Mouse (Mus musculus): ENCODE results near the gene Mgat5. TPM values are rescaled to one million over a fixed set of nuclear protein-coding genes. Genes with fewer than 3 reads are reported as not detected.

Mgat5 gene
- total RNA-seq, 2 experiments from 2014 or later: 51.7 to 52.0 TPM

DNA sequence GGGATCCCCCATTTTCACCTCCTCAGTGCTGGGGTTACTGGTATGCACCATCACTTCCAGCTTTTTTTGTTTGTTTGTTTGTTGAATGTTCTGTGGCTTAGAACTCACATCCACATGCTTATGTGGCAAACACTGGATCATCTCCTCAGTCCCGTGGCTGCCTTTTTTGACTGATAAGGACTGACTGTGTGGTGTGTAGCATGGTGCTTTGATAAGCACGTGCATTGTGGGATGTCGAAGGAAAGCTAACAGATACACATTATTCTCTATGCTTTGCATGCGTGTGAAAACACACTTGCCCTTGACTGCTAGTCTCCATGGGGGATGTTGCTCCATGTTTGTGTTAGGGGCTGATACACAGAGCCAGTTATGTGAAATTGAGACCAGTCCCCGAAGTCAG, 164.7 kb downstream of the Mgat5 start:
- no peak for DNase-seq (ENCODE audit: extremely low spot score in 1 of 2, low spot score in 1 of 2)

DNA sequence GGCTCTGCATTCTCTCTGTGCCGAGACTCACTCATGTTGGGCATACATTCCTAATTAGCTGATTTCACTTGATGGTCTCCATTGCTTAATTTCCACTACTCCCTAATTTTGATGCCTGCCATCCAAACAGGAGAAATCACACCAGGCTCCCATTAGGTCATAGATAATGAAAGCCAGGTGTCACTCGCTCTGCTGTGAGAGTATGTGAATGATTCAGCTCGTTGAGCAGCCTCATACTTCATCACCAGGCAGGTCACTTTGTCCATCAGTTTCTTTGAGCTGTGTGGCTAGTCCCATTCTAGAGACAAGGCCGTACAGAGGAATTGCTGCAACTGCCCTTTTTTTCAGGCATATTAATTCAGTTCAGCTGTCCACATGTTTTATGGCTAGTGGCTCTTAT, 167.3 kb downstream of the Mgat5 start:
- no peak for DNase-seq (ENCODE audit: extremely low spot score in 1 of 2, low spot score in 1 of 2)

DNA sequence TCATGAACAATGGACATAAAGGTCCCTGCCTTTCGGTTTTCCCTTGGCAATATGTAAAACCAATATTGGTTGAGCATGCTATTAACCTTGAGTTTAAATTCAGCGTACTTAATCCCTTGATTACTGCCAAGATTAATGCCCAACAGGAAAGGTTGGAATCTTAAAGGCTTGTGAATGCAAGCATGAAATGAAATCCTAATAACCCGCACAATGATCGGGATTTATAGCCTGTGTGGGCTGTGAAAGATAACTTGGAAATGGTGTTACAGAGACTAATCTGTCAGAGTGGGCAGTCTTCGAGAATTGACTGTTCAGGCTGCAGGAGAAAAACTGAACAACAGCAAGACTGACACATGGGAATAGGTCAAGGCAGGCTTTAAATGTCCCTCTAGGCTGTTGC, 168.7 kb downstream of the Mgat5 start:
- no peak for DNase-seq (ENCODE audit: extremely low spot score in 1 of 2, low spot score in 1 of 2)

DNA sequence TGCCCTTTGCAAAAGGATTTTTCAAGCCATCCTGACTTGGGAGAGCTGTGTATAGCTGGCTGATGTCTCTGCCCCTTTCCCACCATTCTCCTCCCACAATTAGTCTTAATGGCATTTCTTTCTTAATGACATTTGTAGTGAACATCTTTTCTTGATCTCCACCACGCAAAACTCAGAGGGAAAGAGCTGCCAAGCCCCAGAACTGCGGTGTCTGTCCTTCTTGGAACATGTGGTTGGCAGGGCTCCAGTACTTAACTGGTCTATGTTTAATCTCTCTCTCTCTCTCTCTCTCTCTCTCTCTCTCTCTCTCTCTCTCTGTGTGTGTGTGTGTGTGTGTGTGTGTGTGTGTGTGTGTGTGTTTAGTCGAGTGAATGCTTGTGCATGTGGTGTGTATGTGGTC, 169.3 kb downstream of the Mgat5 start:
- DNase-seq (ENCODE audit: extremely low spot score in 1 of 2, low spot score in 1 of 2): no peak

DNA sequence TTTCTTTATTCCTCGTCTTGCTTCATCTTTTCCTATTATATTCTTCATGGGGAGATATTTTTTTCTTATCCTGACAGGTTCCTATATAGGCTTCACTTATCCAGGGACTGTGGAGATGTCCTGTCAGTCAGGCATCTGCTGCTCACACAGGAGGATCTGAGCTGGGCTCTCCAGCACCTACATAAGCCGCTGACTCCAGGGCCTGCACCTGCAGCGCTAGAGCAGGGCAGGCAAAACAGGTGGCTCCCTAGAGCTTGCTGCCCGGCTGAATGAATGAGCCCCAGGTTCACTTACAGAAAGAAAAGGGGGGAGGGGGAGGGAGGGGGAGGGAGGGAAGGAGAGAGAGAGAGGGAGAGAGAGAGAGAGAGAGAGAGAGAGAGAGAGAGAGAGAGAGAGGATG, 175.3 kb downstream of the Mgat5 start:
- no peak for DNase-seq (ENCODE audit: extremely low spot score in 1 of 2, low spot score in 1 of 2)

DNA sequence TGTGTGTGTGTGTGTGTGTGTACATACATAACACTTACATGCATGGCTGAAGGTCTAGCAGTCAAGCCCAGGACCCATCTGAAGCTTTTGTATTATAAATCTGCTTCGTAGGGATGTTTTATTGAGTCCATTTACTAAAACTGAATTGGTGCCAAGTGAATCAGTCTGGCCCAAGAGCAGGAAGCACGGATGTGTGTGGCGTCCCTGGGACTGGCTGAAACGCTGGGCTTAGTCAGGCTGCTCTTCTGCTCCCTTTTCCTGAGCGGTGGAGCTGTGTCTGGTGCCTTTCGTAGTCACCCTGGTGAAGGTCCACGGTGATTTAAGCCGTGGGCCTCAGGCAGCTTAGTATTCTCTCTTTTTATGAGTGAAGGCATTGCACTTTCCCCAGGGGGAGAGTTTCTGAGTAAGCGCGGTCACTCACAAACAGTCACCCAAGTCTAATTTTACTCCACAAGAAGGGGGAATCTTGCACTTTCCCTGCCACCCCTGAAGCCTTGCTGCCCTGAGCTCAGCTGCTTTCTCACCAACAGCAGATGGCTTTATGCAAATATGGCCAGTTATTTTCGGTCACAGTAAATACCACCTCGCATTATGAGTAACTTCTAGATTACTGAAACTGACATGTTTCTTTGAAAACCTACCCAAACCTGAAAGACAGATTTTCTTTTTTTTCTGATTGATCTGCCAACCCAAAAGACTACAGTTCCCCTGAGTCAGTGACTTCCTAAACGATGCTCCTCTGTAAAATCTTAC, 176.1 kb downstream of the Mgat5 start:
- no peak for DNase-seq (ENCODE audit: extremely low spot score in 1 of 2, low spot score in 1 of 2)

DNA sequence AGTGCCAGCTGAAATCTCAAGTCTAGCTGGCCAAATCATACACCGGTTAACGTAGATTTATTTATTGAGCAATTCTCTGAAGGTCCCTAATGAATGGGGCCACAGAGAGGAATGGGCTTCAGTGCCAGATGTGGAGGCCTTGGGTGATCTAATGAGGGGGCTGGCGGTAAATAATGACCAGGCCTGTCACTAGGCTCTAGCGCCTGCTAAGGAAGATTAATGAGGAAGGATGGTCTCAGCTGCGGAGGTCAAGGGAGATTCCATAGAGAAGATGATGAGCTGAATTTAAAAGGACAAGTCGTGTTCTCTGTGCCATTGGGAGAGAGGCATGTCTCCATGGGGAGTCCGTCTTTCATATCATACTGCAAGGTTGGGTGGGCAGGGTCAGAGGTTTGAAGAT, 178.3 kb downstream of the Mgat5 start:
- no peak for DNase-seq (ENCODE audit: extremely low spot score in 1 of 2, low spot score in 1 of 2)

DNA sequence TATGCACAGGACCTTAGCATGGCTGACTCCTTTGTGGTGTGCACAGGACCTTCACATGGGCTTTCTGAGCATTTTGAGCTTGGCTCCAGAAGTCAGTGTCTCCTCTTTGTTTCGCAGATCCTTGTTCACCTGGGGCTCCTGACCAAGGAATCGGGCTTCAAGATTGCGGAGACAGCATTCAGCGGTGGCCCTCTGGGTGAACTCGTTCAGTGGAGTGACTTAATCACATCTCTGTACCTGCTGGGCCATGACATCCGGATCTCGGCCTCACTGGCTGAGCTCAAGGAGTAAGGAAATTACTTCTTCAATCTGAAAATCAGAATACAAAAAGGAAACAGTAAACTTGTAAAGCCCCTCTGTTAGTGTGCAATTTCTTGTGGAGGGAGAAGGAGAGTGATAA, 182.4 kb downstream of the Mgat5 start:
- no peak for DNase-seq (ENCODE audit: extremely low spot score in 1 of 2, low spot score in 1 of 2)

DNA sequence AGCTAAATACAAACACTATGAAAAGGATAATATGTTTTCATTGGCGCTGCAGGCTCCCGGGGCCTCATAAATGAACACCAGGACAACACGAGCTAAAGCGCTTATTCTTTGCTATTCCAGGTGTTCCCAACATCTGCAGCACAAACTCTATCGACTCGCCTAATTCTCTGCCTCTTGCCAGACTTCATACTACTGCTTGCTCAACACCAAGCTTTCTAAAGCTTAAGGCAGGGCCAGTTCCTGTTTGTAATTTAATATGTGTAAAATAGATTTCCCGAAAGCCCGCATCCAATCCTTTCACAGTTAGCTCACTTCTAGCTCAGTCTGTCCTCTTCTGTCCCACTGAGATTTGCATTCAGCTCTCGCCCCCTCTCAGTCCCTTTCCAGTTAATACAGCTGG, 182.8 kb downstream of the Mgat5 start:
- DNase-seq (ENCODE audit: extremely low spot score in 1 of 2, low spot score in 1 of 2): no peak

DNA sequence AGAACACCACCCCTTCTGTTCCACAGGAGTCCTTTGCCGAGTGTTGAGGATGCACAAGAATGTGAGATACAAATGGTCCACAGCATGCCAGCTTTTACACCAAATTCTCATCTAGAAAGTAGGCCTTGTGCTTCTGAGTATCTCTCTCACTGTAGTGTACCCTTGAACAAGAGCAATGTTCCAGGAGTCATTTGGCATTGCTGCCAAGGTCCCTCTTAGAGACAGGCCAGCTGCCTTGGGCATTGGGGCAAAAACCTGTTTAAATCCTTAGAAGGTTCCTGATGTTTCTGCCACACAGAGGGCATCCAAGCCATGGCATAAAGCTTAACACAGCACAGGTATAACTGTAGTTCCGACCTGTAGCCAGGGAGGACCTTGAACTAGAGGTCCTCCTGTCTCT, 189.9 kb downstream of the Mgat5 start:
- no peak for DNase-seq (ENCODE audit: extremely low spot score in 1 of 2, low spot score in 1 of 2)

DNA sequence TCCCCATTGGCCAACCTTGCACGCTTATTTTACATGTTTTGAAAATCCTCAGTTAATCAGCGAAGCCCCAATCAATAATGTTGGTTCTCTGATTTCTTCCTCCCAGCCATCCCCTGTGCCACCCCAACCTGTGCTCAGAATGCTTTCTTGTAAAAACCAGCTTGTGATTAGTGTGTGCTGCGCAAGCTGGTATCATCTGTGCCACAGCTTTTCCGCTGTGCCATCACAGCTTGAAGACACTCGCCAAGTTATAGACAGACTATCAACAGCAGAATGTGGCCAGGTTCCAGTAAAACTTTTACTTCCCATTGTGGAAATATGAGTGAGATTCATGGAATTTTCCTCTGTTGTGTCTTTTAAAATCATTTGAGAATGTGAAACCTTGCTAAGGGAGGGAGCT, 190.9 kb downstream of the Mgat5 start:
- DNase-seq (ENCODE audit: extremely low spot score in 1 of 2, low spot score in 1 of 2): no peak

DNA sequence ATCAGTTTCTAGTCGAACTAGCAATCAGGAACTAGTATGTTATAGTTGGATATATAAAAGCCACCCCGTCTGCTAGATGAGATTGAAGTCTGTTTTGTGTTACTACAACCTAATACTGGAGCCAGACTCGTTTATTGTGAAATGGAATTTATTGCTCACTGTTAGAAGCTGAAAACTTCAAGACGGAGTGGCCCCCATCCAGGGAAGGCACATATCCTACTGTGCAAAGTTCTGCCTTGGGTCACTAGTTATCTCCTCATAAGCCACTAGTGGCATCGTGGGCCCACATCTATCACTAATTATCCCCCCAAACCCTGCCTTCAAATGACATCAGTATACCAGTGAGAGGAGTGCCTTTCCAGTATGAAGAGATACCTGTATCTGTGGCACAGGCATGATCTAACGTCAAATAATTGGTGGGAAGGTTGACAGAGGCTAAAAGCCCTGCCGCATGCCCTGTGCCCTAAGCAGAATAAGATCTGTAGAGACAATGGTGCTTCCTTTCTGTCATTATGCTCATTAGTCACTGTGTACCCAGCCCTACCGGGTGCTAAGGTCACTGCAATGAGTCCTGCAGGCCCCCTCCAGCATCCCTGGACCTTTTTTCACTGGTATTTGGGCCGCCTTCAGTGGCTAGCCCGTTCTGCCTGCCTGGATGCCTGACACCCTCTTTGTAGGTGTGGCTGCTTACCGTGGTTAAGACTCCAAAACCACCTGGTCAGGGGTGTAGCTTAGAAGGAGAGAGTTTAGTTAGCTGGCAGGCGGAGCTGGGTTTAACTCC, 191.9 kb downstream of the Mgat5 start:
- no peak for DNase-seq (ENCODE audit: extremely low spot score in 1 of 2, low spot score in 1 of 2)

DNA sequence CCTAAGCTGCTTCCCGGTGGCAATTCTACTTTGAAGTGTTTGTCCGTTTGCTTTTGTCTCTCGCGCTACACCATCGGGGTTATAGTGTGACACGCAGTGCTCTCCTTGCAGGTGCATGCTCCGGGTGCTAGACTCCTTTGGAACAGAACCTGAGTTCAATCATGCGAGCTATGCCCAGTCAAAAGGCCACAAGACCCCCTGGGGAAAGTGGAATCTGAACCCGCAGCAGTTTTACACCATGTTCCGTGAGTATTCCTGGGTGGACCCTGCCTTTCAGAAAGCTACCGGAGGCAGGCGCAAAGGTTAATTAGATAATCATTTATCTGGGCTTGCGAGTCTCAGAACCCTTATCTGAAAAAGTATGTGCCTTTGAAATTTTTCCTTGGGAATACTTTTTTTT, 192.6 kb downstream of the Mgat5 start:
- DNase-seq (ENCODE audit: extremely low spot score in 1 of 2, low spot score in 1 of 2): no peak

DNA sequence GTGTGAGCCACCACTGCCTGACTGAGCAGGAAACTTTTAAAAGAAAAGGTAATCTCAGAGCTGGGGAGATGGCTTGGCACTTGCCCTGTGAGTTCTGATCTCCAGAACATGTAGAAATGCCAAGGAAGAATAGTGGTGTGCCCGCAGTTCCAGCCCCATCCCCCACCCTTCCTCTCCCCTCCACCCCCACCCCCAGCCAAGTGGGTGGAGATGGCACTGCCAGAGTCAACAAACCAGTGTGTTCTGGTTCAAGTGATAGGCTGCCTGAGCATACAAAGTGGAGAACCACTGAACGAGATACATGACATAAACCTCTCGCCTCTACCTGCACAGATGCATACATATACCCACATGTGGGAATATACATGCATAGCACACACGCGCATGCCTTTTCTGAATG, 193.4 kb downstream of the Mgat5 start:
- no peak for DNase-seq (ENCODE audit: extremely low spot score in 1 of 2, low spot score in 1 of 2)

DNA sequence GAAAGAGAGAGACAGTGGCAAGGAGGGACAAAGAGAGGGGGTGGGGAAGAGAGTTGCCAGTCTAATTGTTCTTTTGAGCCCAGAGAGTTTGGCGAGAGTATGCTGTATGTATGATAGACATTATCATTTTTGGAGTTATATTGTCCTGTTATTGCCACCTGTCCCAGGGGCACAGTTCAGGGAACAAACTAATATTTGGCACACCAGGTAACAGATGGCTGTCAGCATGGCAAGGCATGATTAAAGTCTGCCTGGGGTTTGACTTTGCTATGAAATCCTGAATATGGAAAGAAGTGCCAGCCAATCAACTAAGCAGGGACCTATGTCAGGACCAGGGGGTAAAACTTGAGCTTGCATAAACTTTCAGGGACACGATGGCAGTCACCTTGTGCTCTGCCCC, 195.4 kb downstream of the Mgat5 start:
- DNase-seq (ENCODE audit: extremely low spot score in 1 of 2, low spot score in 1 of 2): no peak

DNA sequence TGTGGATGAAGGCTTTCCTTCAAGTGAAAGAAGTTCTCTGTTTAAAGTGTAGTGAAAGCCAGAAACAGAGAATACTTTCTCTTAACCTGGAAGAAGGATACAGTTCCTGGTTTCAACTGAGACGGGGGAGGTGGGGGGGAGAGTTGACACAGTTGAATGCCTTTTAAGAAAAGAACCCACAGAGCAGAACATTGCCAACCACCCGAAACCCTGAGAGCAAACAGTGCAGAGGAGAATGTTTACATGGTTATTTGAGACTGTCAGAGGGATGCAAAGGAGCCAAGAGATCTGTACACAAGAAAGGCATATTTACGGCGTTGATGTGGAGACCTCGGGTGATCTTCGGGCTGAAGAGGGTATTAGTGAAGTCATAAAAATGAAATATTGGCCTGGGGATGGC, 195.9 kb downstream of the Mgat5 start:
- no peak for DNase-seq (ENCODE audit: extremely low spot score in 1 of 2, low spot score in 1 of 2)

DNA sequence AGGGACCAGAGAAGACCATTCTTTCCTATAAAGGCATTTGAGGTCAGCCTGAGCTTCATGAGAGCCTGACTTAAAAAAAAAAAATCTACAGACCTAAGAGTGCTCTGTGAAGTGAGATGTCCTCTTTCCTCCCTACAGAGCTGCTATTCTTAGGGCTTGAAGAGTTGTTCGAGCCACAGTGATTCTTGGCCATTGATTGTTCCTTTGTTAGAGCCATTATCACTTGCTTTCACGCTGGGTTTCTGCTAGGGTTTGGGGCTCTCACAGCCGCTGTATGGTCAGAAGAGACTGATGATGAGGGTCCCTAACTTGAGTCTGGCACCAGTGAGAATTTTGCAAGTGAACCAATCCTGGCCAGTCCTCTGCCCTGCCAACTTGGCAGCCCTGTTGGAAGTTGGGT, 199.8 kb downstream of the Mgat5 start:
- DNase-seq (ENCODE audit: extremely low spot score in 1 of 2, low spot score in 1 of 2): no peak

DNA sequence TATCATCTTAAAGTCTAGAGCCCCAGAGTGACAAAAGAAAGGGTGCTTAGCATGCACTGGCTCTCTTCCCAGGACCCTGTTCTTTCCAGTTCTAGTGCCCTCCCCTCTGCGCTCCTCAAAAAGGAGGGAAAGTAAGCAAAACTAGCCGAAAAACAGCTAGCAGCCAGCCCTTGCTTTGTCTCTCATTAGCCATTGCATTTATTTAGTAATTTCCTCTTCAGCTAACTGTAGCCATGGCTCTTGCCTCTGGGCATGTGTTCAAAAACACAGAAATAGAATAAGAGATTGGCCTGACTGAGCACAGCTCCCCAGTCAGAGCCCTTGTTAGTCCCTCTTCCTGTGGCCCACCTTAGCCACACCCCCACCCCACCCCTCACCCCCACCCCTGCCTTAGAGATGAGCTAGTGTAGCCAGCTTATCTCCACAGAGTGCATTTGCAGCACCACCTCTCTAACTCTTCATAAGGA, 204.2 kb downstream of the Mgat5 start:
- no peak for DNase-seq (ENCODE audit: extremely low spot score in 1 of 2, low spot score in 1 of 2)

DNA sequence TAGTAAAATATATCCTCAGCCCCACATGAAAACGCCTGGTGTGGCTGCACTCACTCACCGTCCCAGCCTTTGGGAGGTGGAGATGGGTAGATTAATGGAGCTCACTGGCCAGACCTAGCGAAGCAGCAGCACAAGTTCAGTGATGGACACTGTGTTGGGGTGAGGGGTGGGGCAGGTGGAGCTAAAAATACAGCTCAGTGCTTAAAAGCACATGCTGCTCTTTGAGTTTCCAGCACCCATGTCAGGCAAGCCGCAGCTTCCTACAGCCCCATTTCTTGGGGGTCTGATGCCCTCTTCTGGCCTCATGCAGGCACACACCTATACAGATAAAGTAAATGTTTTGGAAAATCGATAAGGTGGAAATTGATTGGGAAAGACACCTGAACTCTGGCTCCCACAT, 204.7 kb downstream of the Mgat5 start:
- no peak for DNase-seq (ENCODE audit: extremely low spot score in 1 of 2, low spot score in 1 of 2)

DNA sequence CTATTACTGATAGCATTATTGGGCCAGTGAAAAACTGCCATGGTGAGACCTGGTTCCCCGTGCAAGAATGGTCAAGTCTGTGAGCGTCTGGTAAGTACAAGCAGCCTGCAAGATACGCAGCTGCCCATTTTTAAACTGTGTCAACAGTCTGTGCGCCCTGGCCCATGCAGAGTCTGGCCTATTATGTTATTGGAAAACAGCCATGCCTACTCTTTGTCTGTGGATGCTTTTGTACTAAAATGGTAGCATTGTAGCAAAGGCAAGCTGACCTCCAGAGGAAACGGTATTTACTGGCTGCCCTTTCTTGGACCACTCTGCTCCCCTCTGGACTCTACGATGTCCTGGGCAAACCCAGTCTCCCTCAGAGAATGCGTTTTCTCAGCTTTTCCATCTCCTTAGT, 209.7 kb downstream of the Mgat5 start:
- DNase-seq (ENCODE audit: extremely low spot score in 1 of 2, low spot score in 1 of 2): no peak

DNA sequence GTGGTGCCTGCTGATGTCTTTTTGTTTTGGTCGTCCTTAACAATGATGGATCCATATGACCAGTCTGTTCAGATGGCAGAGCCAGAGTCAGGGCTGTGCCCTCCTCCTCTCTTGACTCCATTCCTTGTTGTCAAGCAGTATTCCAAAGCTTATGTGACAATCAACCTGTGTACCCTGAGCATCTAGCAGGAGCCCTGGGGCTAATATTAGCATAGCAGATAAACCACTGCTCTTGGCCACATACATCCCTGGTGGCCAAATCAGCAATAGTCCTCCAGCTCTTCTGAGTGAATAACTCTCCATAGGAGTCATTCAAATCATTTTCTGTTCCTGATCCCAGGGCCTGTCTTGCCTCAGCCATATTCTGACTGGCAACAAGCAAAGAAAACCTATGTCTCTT, 211.1 kb downstream of the Mgat5 start:
- no peak for DNase-seq (ENCODE audit: extremely low spot score in 1 of 2, low spot score in 1 of 2)

DNA sequence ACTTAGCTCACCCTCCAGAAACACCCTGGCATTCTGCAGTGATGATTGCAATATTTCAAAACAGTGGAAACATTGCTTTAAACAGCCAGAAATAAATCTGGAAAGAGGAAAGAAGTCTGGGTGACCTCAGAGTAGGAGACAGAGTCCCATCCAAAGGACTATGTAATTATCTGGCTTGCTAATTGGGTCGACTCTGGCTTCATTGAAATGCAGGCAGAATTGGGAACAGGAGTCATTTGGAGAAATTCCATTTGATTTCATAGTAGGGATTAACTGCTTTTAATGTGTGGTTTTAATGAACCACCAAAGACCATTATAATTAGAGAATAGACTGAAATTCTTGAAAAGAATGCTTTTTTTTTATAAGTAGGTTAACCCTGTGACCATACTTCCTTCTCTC, 212.2 kb downstream of the Mgat5 start:
- no peak for DNase-seq (ENCODE audit: extremely low spot score in 1 of 2, low spot score in 1 of 2)
